Mouse (Mus musculus) right cerebral cortex, adult 2 months (tissue): Measurements from ENCODE around the gene Fcho1.
A peak's percentile ranks its signal among the peaks of the same experiment; 100 is the strongest.
"Not testable (repeated sequence)": the region's sequence is repeated elsewhere in the genome, so short reads cannot be mapped to it uniquely, and the experiment has no call there.

Experiments used
- DNase-seq, 2 experiments: peaks; one replicate each; pipeline ENCODE4 v3.0.0; 2021 to 2022; ENCODE audit warnings: low spot score in 2 of 2

Gene Fcho1

GRCm38 (mm10) chr8:71725122-71725924 is at the start of gene Fcho1:
Fcho1 (minus strand) TSS chr8:71725716.
- DNase-seq, result peak; percentile 80 to 81

GRCm38 (mm10) chr8:71771336-71771735 is 45.8 kb upstream of the Fcho1 start:
- no peak for DNase-seq

- DNase-seq, result no peak
Measured at GRCm38 (mm10) chr8:71758816-71759215, 33.3 kb upstream of the Fcho1 start.

- not testable (repeated sequence) for DNase-seq
Measured at GRCm38 (mm10) chr8:71752881-71753552, 27.5 kb upstream of the Fcho1 start.

GRCm38 (mm10) chr8:71752263-71752662 is 26.7 kb upstream of the Fcho1 start:
- DNase-seq, result not testable (repeated sequence)

GRCm38 (mm10) chr8:71751337-71751886 is 25.9 kb upstream of the Fcho1 start:
- not testable (repeated sequence) for DNase-seq

- DNase-seq, result not testable (repeated sequence)
Measured at GRCm38 (mm10) chr8:71749321-71750075, 24.0 kb upstream of the Fcho1 start.

- not testable (repeated sequence) for DNase-seq
Measured at GRCm38 (mm10) chr8:71747082-71747481, 21.6 kb upstream of the Fcho1 start.

GRCm38 (mm10) chr8:71745322-71745721 is 19.8 kb upstream of the Fcho1 start:
- no peak for DNase-seq

GRCm38 (mm10) chr8:71742783-71743182 is 17.3 kb upstream of the Fcho1 start:
- no peak for DNase-seq

GRCm38 (mm10) chr8:71741687-71742114 is 16.2 kb upstream of the Fcho1 start:
- DNase-seq, result no peak

- DNase-seq, result no peak
Measured at GRCm38 (mm10) chr8:71741226-71741625, 15.7 kb upstream of the Fcho1 start.

- DNase-seq, result not testable (repeated sequence)
Measured at GRCm38 (mm10) chr8:71738316-71738715, 12.8 kb upstream of the Fcho1 start.

GRCm38 (mm10) chr8:71731652-71732230 is 6.2 kb upstream of the Fcho1 start:
- peak; percentile 82 for DNase-seq

- no peak for DNase-seq
Measured at GRCm38 (mm10) chr8:71728826-71729620, 3.5 kb upstream of the Fcho1 start.

- DNase-seq, result no peak
Measured at GRCm38 (mm10) chr8:71728240-71728785, 2.8 kb upstream of the Fcho1 start.

GRCm38 (mm10) chr8:71724389-71724788 is 1.1 kb downstream of the Fcho1 start:
- DNase-seq, result no peak

GRCm38 (mm10) chr8:71723047-71723551 is 2.4 kb downstream of the Fcho1 start:
- no peak for DNase-seq

- peak; percentile 78 to 88 for DNase-seq
Measured at GRCm38 (mm10) chr8:71719928-71720457, 5.5 kb downstream of the Fcho1 start.

- no peak for DNase-seq
Measured at GRCm38 (mm10) chr8:71719218-71719617, 6.3 kb downstream of the Fcho1 start.
